12 mouse cellular contexts compared by ENCODE assay signal in genomic region chr11:62607170-62607951, GRCm38 (mm10). TPM values are rescaled to one million over a fixed set of nuclear protein-coding genes. Genes with fewer than 3 reads are reported as not detected.
A peak's percentile ranks its signal among the peaks of the same experiment; 100 is the strongest.
DNase-seq lines count a peak whose midpoint lies in the region; ATAC-seq lines count a peak whose summit lies in the region.
"Had no signal": no experiment of that assay in that cellular context is flagged by ENCODE, and none has a peak within 500 bp of the region (broad histone marks: within the 10 kb centered on the region; RNA-seq: fewer than 3 reads in every experiment).

No protein-coding gene starts in this region.

- H3K4me3 ChIP-seq in hindbrain, embryonic 13.5 days, result no peak overlapping the region
- no peak overlapping the region for H3K4me3 ChIP-seq in hindbrain, embryonic 10.5 days
- H3K4me3 ChIP-seq in neural tube, embryonic 14.5 days (ENCODE audit: low read depth, low read length), result no peak overlapping the region
- no peak overlapping the region for H3K4me3 ChIP-seq in neural tube, embryonic 15.5 days (replicated peaks)

- peaks cover 53% of the 10 kb centered on the region for H3K4me1 ChIP-seq in hindbrain, embryonic 13.5 days (replicated peaks)
- peaks cover 40% of the 10 kb centered on the region for H3K4me1 ChIP-seq in hindbrain, embryonic 10.5 days (replicated peaks)
- peaks cover 28% of the 10 kb centered on the region for H3K4me1 ChIP-seq in neural tube, embryonic 14.5 days (ENCODE audit: control insufficient read depth, insufficient read depth, low read length)
- H3K4me1 ChIP-seq in neural tube, embryonic 15.5 days, result peaks cover 47% of the 10 kb centered on the region

- no peak for DNase-seq in hindbrain, embryonic 10.5 days (ENCODE audit: low spot score)
- peak; percentile 34 for DNase-seq in embryo, embryonic 9.5 days (ENCODE audit: extremely low spot score)
- no peak for DNase-seq in Muller cell, postnatal 12 days (ENCODE audit: inconsistent ontology term)
- no peak for DNase-seq in gastrocnemius, postnatal 4 days (ENCODE audit: low spot score in 2 of 2)
- DNase-seq: adrenal gland, adult 8-10 months; forebrain, postnatal 0 days; kidney, postnatal 25 days; spleen, adult 18-20 months; thymus, postnatal 25 days had no signal

- H3K36me3 ChIP-seq in hindbrain, embryonic 13.5 days, result peaks cover 65% of the 10 kb centered on the region
- H3K36me3 ChIP-seq in hindbrain, embryonic 10.5 days, result peaks cover 82% of the 10 kb centered on the region
- peaks cover 43% of the 10 kb centered on the region for H3K36me3 ChIP-seq in neural tube, embryonic 14.5 days (ENCODE audit: control insufficient read depth, insufficient read depth, low read length)
- H3K36me3 ChIP-seq in neural tube, embryonic 15.5 days, result peaks cover 59% of the 10 kb centered on the region

- H3K27ac ChIP-seq in hindbrain, embryonic 13.5 days, result 0 out of 2 replicates have a peak overlapping the region, but pooled peaks have one; percentile 35
- H3K27ac ChIP-seq in hindbrain, embryonic 10.5 days, result no peak overlapping the region
- H3K27ac ChIP-seq in neural tube, embryonic 14.5 days (ENCODE audit: low read depth, low read length), result 0 out of 2 replicates have a peak overlapping the region, but pooled peaks have one; percentile 16
- no peak overlapping the region; the same call in none of the 2 replicates for H3K27ac ChIP-seq in neural tube, embryonic 15.5 days (replicated peaks)

- no peaks in the 10 kb centered on the region for H3K9me3 ChIP-seq in hindbrain, embryonic 13.5 days
- no peaks in the 10 kb centered on the region for H3K9me3 ChIP-seq in hindbrain, embryonic 10.5 days
- no peaks in the 10 kb centered on the region for H3K9me3 ChIP-seq in neural tube, embryonic 14.5 days (ENCODE audit: control insufficient read depth, low read length)
- H3K9me3 ChIP-seq in neural tube, embryonic 15.5 days (replicated peaks), result no peaks in the 10 kb centered on the region

- no peak overlapping the region for H3K4me2 ChIP-seq in hindbrain, embryonic 13.5 days
- no peak overlapping the region for H3K4me2 ChIP-seq in neural tube, embryonic 14.5 days (ENCODE audit: low read depth, low read length)
- H3K4me2 ChIP-seq in neural tube, embryonic 15.5 days, result no peak overlapping the region

- peak overlapping the region; percentile 10; the same call in 1 of the 2 replicates for H3K9ac ChIP-seq in hindbrain, embryonic 13.5 days
- H3K9ac ChIP-seq in neural tube, embryonic 14.5 days (replicated peaks; ENCODE audit: low read depth, low read length), result no peak overlapping the region
- no peak overlapping the region for H3K9ac ChIP-seq in neural tube, embryonic 15.5 days (replicated peaks)
- H3K9ac ChIP-seq: forebrain, postnatal 0 days had no signal

- no peak for ATAC-seq in hindbrain, embryonic 13.5 days (ENCODE audit: low FRiP score)
- no peak for ATAC-seq in neural tube, embryonic 14.5 days (ENCODE audit: low read depth)
- ATAC-seq in neural tube, embryonic 15.5 days (ENCODE audit: low FRiP score), result no peak
- ATAC-seq: forebrain, postnatal 0 days had no signal

- WGBS in hindbrain, embryonic 13.5 days, result 65% methylated on average over 10 of the region's 10 CpGs
- 76% methylated on average over 10 of the region's 10 CpGs for WGBS in hindbrain, embryonic 10.5 days
- WGBS in neural tube, embryonic 14.5 days, result 64% methylated on average over 10 of the region's 10 CpGs
- WGBS in neural tube, embryonic 15.5 days, result 61% methylated on average over 10 of the region's 10 CpGs

- H3K27me3 ChIP-seq in hindbrain, embryonic 13.5 days, result no peaks in the 10 kb centered on the region
- no peaks in the 10 kb centered on the region for H3K27me3 ChIP-seq in hindbrain, embryonic 10.5 days (ENCODE audit: insufficient read depth, poor library complexity, severe bottlenecking)
- no peaks in the 10 kb centered on the region for H3K27me3 ChIP-seq in neural tube, embryonic 14.5 days (ENCODE audit: control insufficient read depth, insufficient read depth, low read length)
- H3K27me3 ChIP-seq in neural tube, embryonic 15.5 days (replicated peaks), result no peaks in the 10 kb centered on the region

RNA-seq across cellular contexts. Expression of gene Trpv2, which starts 33.1 kb away (rescaled TPM):
- 21.5 and 21.7 TPM in 2 replicates for polyA plus RNA-seq in hindbrain, embryonic 13.5 days (2015; fragmentation: Nextera tagmentation; extraction: Ambion mirVana)
- polyA plus RNA-seq in hindbrain, embryonic 10.5 days (2016; fragmentation: Nextera tagmentation; extraction: Ambion mirVana), result 6.2 and 6.5 TPM in 2 replicates
- 25.1 and 25.8 TPM in 2 replicates for polyA plus RNA-seq in neural tube, embryonic 14.5 days (2014; fragmentation: Nextera tagmentation; extraction: Ambion mirVana)
- polyA plus RNA-seq in neural tube, embryonic 15.5 days (2015; fragmentation: Nextera tagmentation; extraction: Ambion mirVana), result 32.3 and 32.9 TPM in 2 replicates
- total RNA-seq in gastrocnemius, postnatal 4 days (2021), result 1 to 10 TPM; 3.6 to 4.7 TPM

RNA-seq across cellular contexts. Expression of gene Lrrc75a, which starts 41.0 kb away (rescaled TPM):
- 10.0 and 10.4 TPM in 2 replicates for polyA plus RNA-seq in hindbrain, embryonic 13.5 days (2015; fragmentation: Nextera tagmentation; extraction: Ambion mirVana)
- polyA plus RNA-seq in hindbrain, embryonic 10.5 days (2016; fragmentation: Nextera tagmentation; extraction: Ambion mirVana), result 12.6 and 15.0 TPM in 2 replicates
- 10.1 and 10.5 TPM in 2 replicates for polyA plus RNA-seq in neural tube, embryonic 14.5 days (2014; fragmentation: Nextera tagmentation; extraction: Ambion mirVana)
- 8.2 and 8.5 TPM in 2 replicates for polyA plus RNA-seq in neural tube, embryonic 15.5 days (2015; fragmentation: Nextera tagmentation; extraction: Ambion mirVana)
- total RNA-seq in gastrocnemius, postnatal 4 days (2021), result 10 to 100 TPM; 29.1 to 31.3 TPM

RNA-seq across cellular contexts. Expression of gene Mmgt2, which starts 41.1 kb away (rescaled TPM):
- 22.8 and 24.9 TPM in 2 replicates for polyA plus RNA-seq in hindbrain, embryonic 13.5 days (2015; fragmentation: Nextera tagmentation; extraction: Ambion mirVana)
- polyA plus RNA-seq in hindbrain, embryonic 10.5 days (2016; fragmentation: Nextera tagmentation; extraction: Ambion mirVana), result 36.1 and 47.3 TPM in 2 replicates
- polyA plus RNA-seq in neural tube, embryonic 14.5 days (2014; fragmentation: Nextera tagmentation; extraction: Ambion mirVana), result 25.9 and 27.4 TPM in 2 replicates
- 23.2 and 30.8 TPM in 2 replicates for polyA plus RNA-seq in neural tube, embryonic 15.5 days (2015; fragmentation: Nextera tagmentation; extraction: Ambion mirVana)
- 10 to 100 TPM; 24.2 to 26.0 TPM for total RNA-seq in gastrocnemius, postnatal 4 days (2021)

RNA-seq across cellular contexts. Expression of gene Ubb, which starts 56.4 kb away (rescaled TPM):
- polyA plus RNA-seq in hindbrain, embryonic 13.5 days (2015; fragmentation: Nextera tagmentation; extraction: Ambion mirVana), result 4,618 and 4,725 TPM in 2 replicates
- polyA plus RNA-seq in hindbrain, embryonic 10.5 days (2016; fragmentation: Nextera tagmentation; extraction: Ambion mirVana), result 3,368 and 3,918 TPM in 2 replicates
- polyA plus RNA-seq in neural tube, embryonic 14.5 days (2014; fragmentation: Nextera tagmentation; extraction: Ambion mirVana), result 4,516 and 4,600 TPM in 2 replicates
- polyA plus RNA-seq in neural tube, embryonic 15.5 days (2015; fragmentation: Nextera tagmentation; extraction: Ambion mirVana), result 4,120 and 4,434 TPM in 2 replicates
- 1,000 to 10,000 TPM; 1,167 to 1,215 TPM for total RNA-seq in gastrocnemius, postnatal 4 days (2021)

Comparison
In these comparisons a context has a peak if more than half of its experiments do, and no peak if none do; other contexts are left out.
1. H3K27ac ChIP-seq: peak in hindbrain, embryonic 13.5 days (single experiment) and neural tube, embryonic 14.5 days (single experiment); none in hindbrain, embryonic 10.5 days (single experiment) and neural tube, embryonic 15.5 days (single experiment).